In the genomic region with DNA sequence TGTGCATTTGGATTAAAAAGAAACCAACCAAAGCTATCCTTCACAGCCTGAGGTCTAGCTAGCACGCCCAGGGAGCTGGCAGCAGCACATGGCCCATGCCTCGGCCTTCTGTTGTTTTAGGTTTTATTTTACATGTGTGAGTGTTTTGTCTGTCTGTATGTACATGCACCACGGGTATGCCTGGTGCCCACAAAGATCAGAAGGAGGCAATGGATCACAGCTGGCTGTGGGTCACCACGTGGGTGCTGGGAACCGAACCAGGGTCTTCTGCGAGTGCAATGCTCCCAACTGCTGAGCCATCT, we compare ENCODE assay signal across 11 mouse cellular contexts.
"Had no signal": no experiment of that assay in that cellular context is flagged by ENCODE, and none has a peak within 500 bp of the region (broad histone marks: within the 10 kb centered on the region; RNA-seq: fewer than 3 reads in every experiment).

No protein-coding gene starts in this region.

- H3K27ac ChIP-seq: layer of hippocampus, adult 2 months; limb, embryonic 10.5 days; liver, embryonic 15.5 days; macrophage; midbrain, embryonic 12.5 days; stomach, postnatal 0 days had no signal

- H3K36me3 ChIP-seq: limb, embryonic 10.5 days; midbrain, embryonic 12.5 days had no signal

- H3K27me3 ChIP-seq: liver, embryonic 15.5 days; megakaryocyte, embryonic 14.5 days; midbrain, embryonic 12.5 days had no signal

- H3K4me3 ChIP-seq: layer of hippocampus, adult 2 months; limb, embryonic 10.5 days; liver, embryonic 15.5 days; megakaryocyte, embryonic 14.5 days; midbrain, embryonic 12.5 days had no signal

- DNase-seq: lung, embryonic 14.5 days; lung, postnatal 14 days; right cerebral cortex, adult 18-20 months; thymus, postnatal 4 days had no signal
